Mouse (Mus musculus): ENCODE data around the gene Zdhhc9. TPM values are rescaled to one million over a fixed set of nuclear protein-coding genes. Genes with fewer than 3 reads are reported as not detected.
A peak's percentile ranks its signal among the peaks of the same experiment; 100 is the strongest.

Gene Zdhhc9
- polyA plus RNA-seq, 1 experiment from 2014 or later = 8.0 TPM

GRCm38 (mm10) chrX:48202995-48203394 lies 5.7 kb downstream of the Zdhhc9 start:
- Histone ChIP-seq H3K9me3 (replicated peaks) (no peaks in the 10 kb centered on the region), H3K4me3 (no peak overlapping the region), H3K9ac (no peak overlapping the region), H3K4me2 (replicated peaks) (no peak overlapping the region), H3K27me3 (no peaks in the 10 kb centered on the region), H3K4me1 (peaks cover 4% of the 10 kb centered on the region; the same call in 1 of the 2 replicates), H3K27ac (no peak overlapping the region), H3K36me3 (no peaks in the 10 kb centered on the region)
- no peak for ATAC-seq (ENCODE audit: low FRiP score)
- WGBS = 77% methylated on average over 4 of the region's 4 CpGs

GRCm38 (mm10) chrX:48202436-48202835 lies 6.2 kb downstream of the Zdhhc9 start:
- Histone ChIP-seq H3K4me2 (replicated peaks) (no peak overlapping the region), H3K4me3 (no peak overlapping the region), H3K27ac (no peak overlapping the region), H3K27me3 (no peaks in the 10 kb centered on the region), H3K9me3 (replicated peaks) (no peaks in the 10 kb centered on the region), H3K9ac (no peak overlapping the region), H3K4me1 (peaks cover 4% of the 10 kb centered on the region; the same call in 1 of the 2 replicates), H3K36me3 (no peaks in the 10 kb centered on the region)
- 87% methylated on average over 7 of the region's 7 CpGs for WGBS
- no peak for ATAC-seq (ENCODE audit: low FRiP score)

- ATAC-seq (ENCODE audit: low FRiP score) = no peak
- no peak overlapping the region for H3K4me2 ChIP-seq (replicated peaks)
- H3K9me3 ChIP-seq (replicated peaks) = no peaks in the 10 kb centered on the region
- peaks cover 4% of the 10 kb centered on the region; the same call in 1 of the 2 replicates for H3K4me1 ChIP-seq
- 87% methylated on average over 7 of the region's 7 CpGs for WGBS
- H3K4me3 ChIP-seq = no peak overlapping the region
- H3K9ac ChIP-seq = no peak overlapping the region
- no peak overlapping the region for H3K27ac ChIP-seq
- H3K36me3 ChIP-seq = no peaks in the 10 kb centered on the region
- H3K27me3 ChIP-seq = no peaks in the 10 kb centered on the region
Observed at GRCm38 (mm10) chrX:48201973-48202372, 6.7 kb downstream of the Zdhhc9 start.

GRCm38 (mm10) chrX:48200699-48201098 lies 8.0 kb downstream of the Zdhhc9 start:
- ATAC-seq (ENCODE audit: low FRiP score) = no peak
- no peaks in the 10 kb centered on the region for H3K27me3 ChIP-seq
- no peaks in the 10 kb centered on the region for H3K9me3 ChIP-seq (replicated peaks)
- WGBS = 90% methylated on average over 3 of the region's 3 CpGs
- no peaks in the 10 kb centered on the region for H3K36me3 ChIP-seq
- H3K9ac ChIP-seq = no peak overlapping the region
- no peak overlapping the region for H3K4me3 ChIP-seq
- no peak overlapping the region for H3K4me2 ChIP-seq (replicated peaks)
- peaks cover 3% of the 10 kb centered on the region; the same call in 1 of the 2 replicates for H3K4me1 ChIP-seq
- no peak overlapping the region for H3K27ac ChIP-seq

GRCm38 (mm10) chrX:48199026-48199425 lies 9.7 kb downstream of the Zdhhc9 start:
- no peak overlapping the region for H3K27ac ChIP-seq
- H3K4me2 ChIP-seq (replicated peaks) = no peak overlapping the region
- no peaks in the 10 kb centered on the region for H3K36me3 ChIP-seq
- 96% methylated on average over 2 of the region's 2 CpGs for WGBS
- no peaks in the 10 kb centered on the region for H3K4me1 ChIP-seq
- H3K4me3 ChIP-seq = no peak overlapping the region
- H3K9me3 ChIP-seq (replicated peaks) = no peaks in the 10 kb centered on the region
- no peak for ATAC-seq (ENCODE audit: low FRiP score)
- no peaks in the 10 kb centered on the region for H3K27me3 ChIP-seq
- no peak overlapping the region for H3K9ac ChIP-seq

GRCm38 (mm10) chrX:48197856-48198255 lies 10.8 kb downstream of the Zdhhc9 start:
- no peaks in the 10 kb centered on the region for H3K4me1 ChIP-seq
- WGBS = 82% methylated on average over 3 of the region's 3 CpGs
- no peak overlapping the region for H3K4me2 ChIP-seq (replicated peaks)
- no peak overlapping the region for H3K9ac ChIP-seq
- no peaks in the 10 kb centered on the region for H3K9me3 ChIP-seq (replicated peaks)
- H3K27me3 ChIP-seq = no peaks in the 10 kb centered on the region
- H3K27ac ChIP-seq = no peak overlapping the region
- H3K4me3 ChIP-seq = no peak overlapping the region
- H3K36me3 ChIP-seq = no peaks in the 10 kb centered on the region
- ATAC-seq (ENCODE audit: low FRiP score) = no peak

- Histone ChIP-seq H3K27me3 (no peaks in the 10 kb centered on the region), H3K4me1 (no peaks in the 10 kb centered on the region), H3K4me2 (replicated peaks) (no peak overlapping the region), H3K4me3 (no peak overlapping the region), H3K9ac (no peak overlapping the region), H3K9me3 (replicated peaks) (no peaks in the 10 kb centered on the region), H3K27ac (no peak overlapping the region), H3K36me3 (no peaks in the 10 kb centered on the region)
- 0 out of 2 replicates have a peak, but pooled peaks have one; percentile 50 for ATAC-seq (ENCODE audit: low FRiP score)
- 64% methylated on average over 14 of the region's 14 CpGs for WGBS
Observed at GRCm38 (mm10) chrX:48193235-48194152, 15.2 kb downstream of the Zdhhc9 start.

- ATAC-seq (ENCODE audit: low FRiP score) = no peak
- H3K4me2 ChIP-seq (replicated peaks) = no peak overlapping the region
- no peaks in the 10 kb centered on the region for H3K36me3 ChIP-seq
- H3K4me3 ChIP-seq = no peak overlapping the region
- no peak overlapping the region for H3K27ac ChIP-seq
- H3K9me3 ChIP-seq (replicated peaks) = no peaks in the 10 kb centered on the region
- 93% methylated on average over 6 of the region's 6 CpGs for WGBS
- H3K9ac ChIP-seq = no peak overlapping the region
- H3K27me3 ChIP-seq = no peaks in the 10 kb centered on the region
- no peaks in the 10 kb centered on the region for H3K4me1 ChIP-seq
Observed at GRCm38 (mm10) chrX:48191261-48191660, 17.4 kb downstream of the Zdhhc9 start.

GRCm38 (mm10) chrX:48184703-48185102 lies 24.0 kb downstream of the Zdhhc9 start:
- Histone ChIP-seq H3K36me3 (no peaks in the 10 kb centered on the region), H3K27ac (no peak overlapping the region), H3K4me1 (no peaks in the 10 kb centered on the region), H3K27me3 (no peaks in the 10 kb centered on the region), H3K4me2 (replicated peaks) (no peak overlapping the region), H3K4me3 (no peak overlapping the region), H3K9ac (no peak overlapping the region), H3K9me3 (replicated peaks) (no peaks in the 10 kb centered on the region)
- no peak for ATAC-seq (ENCODE audit: low FRiP score)
- 84% methylated on average over 3 of the region's 3 CpGs for WGBS

GRCm38 (mm10) chrX:48181844-48182243 lies 26.8 kb downstream of the Zdhhc9 start:
- Histone ChIP-seq H3K27ac (no peak overlapping the region), H3K36me3 (0 out of 2 replicates have a peak, but pooled peaks cover 4% of the 10 kb centered on the region)

GRCm38 (mm10) chrX:48170368-48170767 lies 38.3 kb downstream of the Zdhhc9 start:
- WGBS = 44% methylated on average over 1 of the region's 1 CpGs
- Histone ChIP-seq H3K36me3 (peaks cover 7% of the 10 kb centered on the region), H3K9ac (no peak overlapping the region), H3K27ac (no peak overlapping the region), H3K27me3 (no peaks in the 10 kb centered on the region), H3K9me3 (replicated peaks) (no peaks in the 10 kb centered on the region), H3K4me1 (0 out of 2 replicates have a peak, but pooled peaks cover 2% of the 10 kb centered on the region), H3K4me3 (no peak overlapping the region), H3K4me2 (replicated peaks) (no peak overlapping the region)
- ATAC-seq (ENCODE audit: low FRiP score) = 0 out of 2 replicates have a peak, but pooled peaks have one; percentile 46

More at GRCm38 (mm10) chrX:48181844-48182243, 26.8 kb downstream of the Zdhhc9 start:
- Histone ChIP-seq H3K9ac (no peak overlapping the region), H3K4me3 (no peak overlapping the region), H3K27me3 (no peaks in the 10 kb centered on the region), H3K4me2 (replicated peaks) (no peak overlapping the region), H3K4me1 (no peaks in the 10 kb centered on the region), H3K9me3 (replicated peaks) (no peaks in the 10 kb centered on the region)
- ATAC-seq (ENCODE audit: low FRiP score) = no peak
- 84% methylated on average over 6 of the region's 6 CpGs for WGBS

GRCm38 (mm10) chrX:48169892-48170291 lies 38.8 kb downstream of the Zdhhc9 start:
- no peak overlapping the region for H3K4me2 ChIP-seq (replicated peaks)
- WGBS = 17% methylated on average over 1 of the region's 1 CpGs
- 0 out of 2 replicates have a peak, but pooled peaks cover 2% of the 10 kb centered on the region for H3K4me1 ChIP-seq
- H3K4me3 ChIP-seq = no peak overlapping the region
- no peaks in the 10 kb centered on the region for H3K9me3 ChIP-seq (replicated peaks)
- ATAC-seq (ENCODE audit: low FRiP score) = peak; percentile 73; the same call in 1 of the 2 replicates
- no peak overlapping the region for H3K9ac ChIP-seq
- H3K27me3 ChIP-seq = no peaks in the 10 kb centered on the region
- peaks cover 2% of the 10 kb centered on the region; the same call in 1 of the 2 replicates for H3K36me3 ChIP-seq
- no peak overlapping the region for H3K27ac ChIP-seq
